ENCODE assay signal across 8 mouse cellular contexts in the genomic region with DNA sequence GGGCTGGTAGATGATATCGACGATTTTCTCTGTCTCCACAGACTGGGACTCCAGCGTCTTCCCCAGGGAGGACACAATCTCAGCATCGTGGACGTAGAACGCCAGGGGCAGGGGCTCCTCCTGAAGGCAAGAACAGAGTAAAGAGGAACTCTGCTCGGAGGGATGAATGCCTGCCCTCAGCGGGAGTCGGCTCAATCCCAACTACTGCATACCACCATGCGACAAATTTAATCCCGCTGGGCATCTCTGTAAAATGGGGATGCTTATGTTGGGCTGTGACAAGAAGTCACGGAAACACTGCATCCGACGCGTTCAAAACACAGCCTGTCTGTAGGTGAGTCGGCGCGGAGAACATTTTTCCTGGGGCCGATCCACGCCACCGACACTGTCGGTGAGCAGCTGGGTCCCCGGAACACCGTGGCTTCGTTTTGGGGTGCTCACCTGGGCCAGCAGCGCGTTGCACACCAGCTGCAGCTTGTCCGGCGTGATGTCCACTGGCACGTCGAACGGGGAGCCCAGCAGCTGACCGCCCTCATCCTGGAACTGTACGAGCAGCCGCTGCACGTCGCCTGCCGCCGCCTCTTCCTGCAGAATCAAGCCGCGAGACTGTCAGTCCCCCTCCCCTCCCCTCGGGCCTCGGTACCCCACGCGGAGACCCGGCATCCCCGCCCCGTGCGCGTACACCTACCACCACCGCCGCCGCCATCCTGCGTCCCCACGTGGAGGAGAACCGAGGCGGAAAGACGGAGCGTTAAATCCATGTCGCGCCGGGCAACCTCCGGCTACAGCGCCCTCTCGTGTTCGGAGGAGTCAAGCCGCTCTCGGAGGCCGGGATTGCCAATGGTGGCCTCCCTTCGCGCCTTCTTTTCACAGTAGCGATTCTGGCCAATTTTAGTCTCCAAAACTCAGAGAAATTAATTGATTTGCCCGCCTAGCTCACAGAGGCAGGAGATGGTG. TPM values are rescaled to one million over a fixed set of nuclear protein-coding genes. Genes with fewer than 3 reads are reported as not detected.
DNase-seq lines count a peak whose midpoint lies in the region; ATAC-seq lines count a peak whose summit lies in the region.

A gene (minus strand): TSS at position 761 of the 957 bp plus-strand sequence.

- no peaks in the 10 kb centered on the region for H3K27me3 ChIP-seq in intestine, embryonic 14.5 days (replicated peaks; ENCODE audit: control insufficient read depth, insufficient read depth, low read length)

- WGBS in intestine, embryonic 14.5 days = 2% methylated on average over 73 of the region's 73 CpGs

- H3K4me3 ChIP-seq in intestine, embryonic 14.5 days (ENCODE audit: low read depth, low read length) = peak within 1 kb of the TSS; percentile 66

- H3K9me3 ChIP-seq in intestine, embryonic 14.5 days (ENCODE audit: control insufficient read depth, low read length) = no peaks in the 10 kb centered on the region

- no peak within 1 kb of the TSS for H3K27ac ChIP-seq in intestine, embryonic 14.5 days (ENCODE audit: low read depth)

- peaks cover 41% of the 10 kb centered on the region for H3K36me3 ChIP-seq in intestine, embryonic 14.5 days (ENCODE audit: control insufficient read depth, insufficient read depth, low read length)

- intact Hi-C loops in left cerebral cortex, postnatal 14 days (cut with DNase I) = no loop called here

- peak; percentile 73; the same call in 1 of the 2 replicates for ATAC-seq in intestine, embryonic 14.5 days (replicated peaks; ENCODE audit: low FRiP score, low TSS enrichment, low read depth)

- DNase-seq in adrenal gland, adult (ENCODE audit: inconsistent age in 2 of 2, low spot score in 1 of 2) = peak; percentile 88 to 97
- DNase-seq in embryo, embryonic 10.5 days (ENCODE audit: low spot score) = peak; percentile 95
- DNase-seq in gastrocnemius, postnatal 25 days = peak; percentile 84
- peak; percentile 99 for DNase-seq in intestine, embryonic 14.5 days (ENCODE audit: low spot score)
- DNase-seq in left cerebral cortex, postnatal 14 days (ENCODE audit: low spot score in 2 of 2) = peak; percentile 92 to 95
- DNase-seq in mesoderm, embryonic 11.5 days (ENCODE audit: low read depth, low spot score) = peak; percentile 91
- DNase-seq in right cerebral cortex, postnatal 36 days (ENCODE audit: low spot score in 2 of 2) = peak; percentile 84 to 89
- DNase-seq in yolk sac, embryonic 10.5 days (ENCODE audit: low spot score) = peak; percentile 86

- H3K9ac ChIP-seq in intestine, embryonic 14.5 days (ENCODE audit: low read length) = peak within 1 kb of the TSS; percentile 76

- H3K4me2 ChIP-seq in intestine, embryonic 14.5 days (ENCODE audit: low read length) = peak within 1 kb of the TSS; percentile 88

- H3K4me1 ChIP-seq in intestine, embryonic 14.5 days (replicated peaks; ENCODE audit: control insufficient read depth, insufficient read depth, low read length) = peaks cover 3% of the 10 kb centered on the region; the same call in 1 of the 2 replicates

RNA-seq across cellular contexts. Expression of the gene that starts here (rescaled TPM):
- total RNA-seq in gastrocnemius, postnatal 25 days (2021) = 10 to 100 TPM; 11.9 to 12.1 TPM
- polyA plus RNA-seq in intestine, embryonic 14.5 days (2014; fragmentation: Nextera tagmentation; extraction: Ambion mirVana) = 40.3 and 42.5 TPM in 2 replicates
- 10 to 100 TPM; 31.2 to 35.6 TPM for total RNA-seq in left cerebral cortex, postnatal 14 days (2021)
